Mouse (Mus musculus) lung, postnatal 36 days (tissue): ENCODE results near the gene Coro1c.

Experiments used
- DNase-seq: peaks from one replicate; pipeline ENCODE4 v3.0.0; 2022; ENCODE audit warnings: mixed read lengths

The Coro1c gene

DNA sequence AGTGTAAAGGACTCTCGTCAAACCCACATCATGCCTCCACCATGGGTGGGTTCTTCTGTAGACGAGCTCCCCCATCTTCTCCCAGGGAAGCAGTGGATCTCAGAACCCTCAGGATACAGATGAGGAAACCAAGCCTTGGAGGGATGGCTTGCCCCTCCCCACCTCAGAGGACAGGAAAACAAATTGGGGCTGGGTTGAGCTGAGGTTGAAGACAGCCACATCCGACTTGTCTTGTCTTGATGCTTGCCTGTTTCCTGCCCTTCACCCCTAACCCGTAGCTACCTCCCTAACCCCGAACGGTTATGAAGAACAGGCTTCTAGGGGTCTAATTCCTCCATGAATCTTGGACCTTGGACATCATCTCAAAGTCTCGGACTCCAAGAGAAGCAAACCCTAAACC, 83.0 kb downstream of the Coro1c start:
- DNase-seq = no peak

DNA sequence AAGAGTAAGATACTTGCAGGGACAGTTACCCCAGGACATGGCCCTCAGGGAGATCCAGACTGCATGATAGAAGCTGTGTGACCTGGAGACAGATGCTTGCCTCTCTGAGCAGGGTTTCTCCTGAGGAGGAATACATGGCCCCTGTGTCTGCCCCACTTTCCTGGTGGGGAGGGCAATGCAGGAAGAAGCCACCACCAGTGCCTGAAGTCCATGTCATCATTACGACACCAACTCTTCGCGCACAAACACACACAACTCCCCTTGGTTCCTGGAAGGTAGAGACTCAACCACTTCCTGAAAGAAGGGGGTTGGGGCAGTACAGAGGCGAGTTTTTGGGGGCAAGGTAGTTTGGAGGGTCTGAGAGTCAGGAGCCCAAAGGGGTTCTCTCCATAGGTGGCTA, 84.3 kb downstream of the Coro1c start:
- DNase-seq = no peak

DNA sequence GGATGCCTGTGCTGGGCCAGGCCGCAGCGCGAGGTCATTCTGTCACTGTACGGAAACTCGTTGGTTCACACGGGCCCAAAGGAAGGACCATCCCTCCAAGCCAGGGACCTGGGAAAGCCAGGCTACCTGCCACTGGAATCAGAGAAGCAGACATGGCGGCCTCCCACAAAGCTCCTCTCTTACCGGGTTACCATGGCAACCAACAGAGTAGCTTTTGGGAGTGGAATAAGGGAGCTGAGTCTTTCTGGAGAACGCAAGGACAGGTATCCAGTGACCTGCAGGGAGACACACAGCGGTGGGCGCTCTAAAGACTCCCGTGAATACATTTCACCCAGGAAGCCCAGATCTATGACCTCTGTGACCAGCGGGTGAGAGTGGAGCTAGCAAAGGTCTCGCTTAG, 90.0 kb downstream of the Coro1c start:
- no peak for DNase-seq

DNA sequence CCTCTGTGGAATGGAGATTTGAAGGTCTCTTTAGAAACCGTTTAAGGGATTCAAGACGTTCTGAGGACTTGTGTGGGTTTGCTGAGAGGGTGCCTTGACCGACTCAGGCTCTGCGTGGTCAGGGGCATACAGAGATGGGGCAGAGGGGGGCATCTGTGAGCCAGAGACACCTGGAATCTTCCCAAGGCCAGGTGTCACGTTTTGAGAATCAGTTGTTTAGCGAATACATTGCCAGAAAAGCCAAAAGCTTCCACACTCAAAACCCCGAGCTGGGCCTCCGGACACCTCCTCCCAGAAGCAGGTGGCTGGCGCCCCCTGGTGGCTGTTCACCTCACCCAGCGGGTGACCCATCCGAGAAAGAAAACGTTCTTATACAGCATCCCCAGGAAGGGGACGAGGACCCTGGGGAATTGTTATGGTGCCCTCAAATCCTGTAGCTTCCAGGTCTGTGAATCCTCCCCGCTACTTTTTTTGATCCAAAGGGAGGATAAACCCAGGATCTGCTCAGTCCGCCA, 92.9 kb downstream of the Coro1c start:
- peak; percentile 77 for DNase-seq

DNA sequence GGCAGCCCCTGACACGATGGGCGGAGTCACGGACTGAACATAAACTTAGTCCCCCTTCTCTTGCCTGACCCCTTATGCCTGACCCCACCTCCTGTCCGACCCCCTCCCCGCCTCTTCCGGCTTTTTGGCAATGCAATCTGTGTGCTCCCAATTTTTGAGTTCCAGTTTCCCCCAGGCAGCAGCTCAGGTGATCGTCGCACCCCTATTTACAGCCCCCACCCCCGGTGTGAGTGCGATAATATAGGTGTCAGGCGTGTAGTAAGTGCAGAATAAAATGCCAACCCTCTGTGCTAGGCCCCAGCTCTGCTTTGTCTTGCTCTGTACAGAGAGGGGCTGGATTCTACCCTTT, 93.5 kb downstream of the Coro1c start:
- no peak for DNase-seq

DNA sequence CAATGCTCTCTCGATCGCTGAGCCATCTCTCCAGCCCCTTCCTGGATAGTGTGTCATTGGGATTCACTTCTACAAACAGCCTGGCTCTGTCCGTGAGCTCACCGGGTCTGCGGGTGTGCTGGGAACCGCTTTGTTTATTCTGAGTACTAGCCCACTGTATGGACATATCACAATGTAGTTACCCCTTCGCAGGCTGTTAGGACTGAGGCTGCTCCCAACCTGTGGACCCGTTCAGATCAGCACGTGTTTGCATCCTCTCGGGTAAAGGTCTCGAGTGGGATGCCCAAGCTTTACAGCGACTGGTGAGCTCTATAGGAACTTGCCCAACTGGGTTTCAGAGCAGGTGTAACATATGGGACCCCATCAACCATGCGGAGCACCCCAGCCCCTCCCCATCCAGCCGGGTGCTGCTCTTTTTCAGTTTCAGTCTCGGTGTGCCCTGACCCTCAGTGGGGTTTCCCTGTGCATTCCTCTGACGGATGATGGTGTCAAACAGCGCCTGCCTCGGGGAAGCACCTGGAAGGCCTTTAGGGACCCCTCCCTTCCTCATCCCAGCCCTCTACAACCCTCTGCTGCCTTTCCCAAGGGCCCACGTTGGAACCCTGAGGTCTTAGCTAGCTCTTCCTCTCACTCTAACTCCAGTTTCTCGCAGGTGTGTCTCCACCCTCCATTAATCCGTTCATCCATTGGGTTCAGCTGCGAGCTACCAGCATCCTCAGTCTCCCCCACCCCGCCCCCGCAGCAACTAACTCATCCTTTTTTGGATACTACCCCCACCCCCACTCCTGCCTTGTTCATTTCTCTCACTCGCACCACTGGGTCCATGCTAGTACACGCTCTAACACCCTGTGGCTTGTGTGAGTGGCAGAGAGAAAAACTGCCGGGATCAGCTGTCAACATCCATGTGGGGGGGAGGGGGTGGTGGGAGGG, 94.2 kb downstream of the Coro1c start:
- DNase-seq = no peak

DNA sequence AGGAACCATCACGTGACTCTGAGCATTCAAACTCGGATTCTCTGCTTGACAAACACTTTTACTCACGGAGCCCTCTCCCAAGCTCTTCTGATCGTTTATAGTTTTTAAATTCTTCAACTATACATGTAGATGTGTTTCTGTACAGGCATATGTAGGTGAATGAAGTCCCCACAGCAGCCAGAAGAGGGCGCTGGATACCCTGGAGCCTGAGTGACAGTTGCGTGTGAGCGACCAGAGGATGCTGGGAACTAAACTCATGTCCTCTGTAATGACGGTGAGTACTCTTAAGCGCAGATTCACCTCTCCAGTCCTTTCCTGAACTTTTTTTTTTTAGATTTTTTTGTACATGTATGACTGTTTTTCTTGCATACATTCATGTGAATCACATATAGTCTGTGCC, 95.0 kb downstream of the Coro1c start:
- no peak for DNase-seq

DNA sequence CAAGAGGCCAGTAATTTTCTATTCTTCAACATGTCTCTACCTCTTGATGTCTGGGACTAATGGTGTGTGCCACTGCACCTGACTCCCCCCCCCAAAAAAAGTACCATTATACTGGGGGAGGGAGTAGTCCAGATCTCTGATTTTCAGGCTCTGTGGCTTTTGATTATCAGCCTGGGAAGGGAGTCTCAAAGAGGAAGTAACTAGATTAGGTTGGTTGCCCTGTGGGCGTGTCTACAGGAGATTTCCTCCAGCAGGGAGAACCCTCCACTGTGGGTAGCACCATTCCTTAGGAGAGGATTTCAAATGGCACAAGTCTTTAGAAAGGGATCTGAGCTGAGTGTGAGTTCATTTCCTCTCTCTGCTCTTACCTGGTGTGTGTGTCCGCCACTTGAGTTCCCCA, 95.9 kb downstream of the Coro1c start:
- DNase-seq = no peak

DNA sequence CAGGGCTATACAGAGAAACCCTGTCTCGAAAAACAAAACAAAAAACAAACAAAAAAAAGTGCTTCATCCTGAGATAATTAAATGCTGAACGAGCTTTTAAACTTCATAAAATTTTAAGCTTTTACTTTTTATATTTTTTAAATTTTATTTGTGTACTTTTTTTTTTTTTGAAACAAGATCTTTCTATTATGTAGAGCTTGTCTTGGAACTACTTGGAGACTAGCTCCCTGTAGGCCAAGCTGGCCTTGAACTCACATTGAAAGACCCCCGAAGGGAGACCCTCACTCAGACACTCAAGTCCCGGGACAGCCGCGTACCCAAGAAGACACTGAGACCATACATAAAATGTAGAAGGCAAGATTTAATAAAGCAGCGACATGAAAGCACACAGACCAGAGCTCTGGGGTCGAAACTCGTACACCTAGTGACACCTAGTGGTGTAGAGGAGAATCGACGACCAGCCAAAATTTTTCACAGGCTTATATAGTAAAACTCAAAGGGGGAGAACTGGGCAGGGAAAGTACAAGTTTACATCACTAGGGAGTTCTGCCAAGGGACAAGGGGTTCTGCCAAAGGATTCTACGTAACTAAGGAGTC, 96.6 kb downstream of the Coro1c start:
- DNase-seq = peak; percentile 52

DNA sequence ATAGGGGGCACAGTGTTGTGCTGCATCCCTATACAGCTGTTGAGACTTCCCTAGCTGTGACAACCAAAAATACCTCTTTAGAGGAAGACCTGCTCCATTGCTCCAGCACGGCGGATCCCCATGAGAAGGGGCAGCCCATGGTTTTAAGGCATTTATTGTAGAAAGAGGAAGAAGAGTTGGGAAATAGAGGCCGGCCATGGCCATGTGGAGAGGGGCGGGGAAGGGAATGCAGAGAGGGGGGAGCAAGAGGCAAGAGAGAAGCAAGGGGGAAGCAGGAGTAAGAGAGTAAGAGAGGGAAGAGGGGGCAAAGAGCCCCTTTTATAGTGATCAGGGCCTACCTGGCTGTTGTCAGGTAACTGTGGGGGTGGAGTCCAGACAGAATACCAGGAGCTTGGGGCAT, 98.4 kb downstream of the Coro1c start:
- DNase-seq = no peak

DNA sequence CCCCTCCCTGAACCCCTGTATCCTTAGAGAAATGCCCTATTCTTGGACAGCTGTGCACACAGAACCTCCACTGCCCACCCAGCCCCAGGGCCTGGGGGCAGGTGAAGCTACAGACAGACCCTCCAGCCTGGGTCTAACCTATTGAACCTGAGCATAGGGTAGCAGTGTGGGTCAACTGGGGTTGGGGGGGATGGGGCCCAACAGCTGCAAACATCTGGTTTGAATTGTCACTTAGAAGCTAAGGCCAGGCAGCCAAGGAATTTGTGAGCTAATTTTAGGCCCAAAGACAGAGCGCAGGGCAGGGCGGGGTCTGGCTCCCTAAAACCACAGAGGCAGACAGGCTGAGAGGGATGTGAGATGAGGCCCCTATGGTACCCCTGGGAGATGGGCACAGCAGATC, 100.4 kb downstream of the Coro1c start:
- peak; percentile 28 for DNase-seq

DNA sequence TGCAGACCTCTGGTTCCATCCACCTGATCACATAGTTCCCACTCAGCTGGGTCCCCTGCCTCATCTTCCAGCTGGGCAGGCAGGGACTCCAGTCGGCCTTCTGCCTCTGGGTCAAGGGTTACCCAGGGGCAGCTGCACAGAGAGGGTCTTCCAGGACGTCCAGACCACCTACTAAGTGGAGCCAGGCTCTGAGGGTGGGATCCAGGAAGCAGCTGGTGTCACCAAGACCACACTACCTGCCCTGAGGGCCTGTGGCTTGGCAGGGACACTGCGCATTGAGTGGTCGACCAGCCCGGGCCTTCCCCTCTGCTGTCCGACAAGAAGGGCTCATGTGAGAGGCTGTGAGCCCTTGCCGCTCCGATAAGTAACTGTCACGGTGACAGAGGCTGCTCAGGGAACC, 100.8 kb downstream of the Coro1c start:
- no peak for DNase-seq

DNA sequence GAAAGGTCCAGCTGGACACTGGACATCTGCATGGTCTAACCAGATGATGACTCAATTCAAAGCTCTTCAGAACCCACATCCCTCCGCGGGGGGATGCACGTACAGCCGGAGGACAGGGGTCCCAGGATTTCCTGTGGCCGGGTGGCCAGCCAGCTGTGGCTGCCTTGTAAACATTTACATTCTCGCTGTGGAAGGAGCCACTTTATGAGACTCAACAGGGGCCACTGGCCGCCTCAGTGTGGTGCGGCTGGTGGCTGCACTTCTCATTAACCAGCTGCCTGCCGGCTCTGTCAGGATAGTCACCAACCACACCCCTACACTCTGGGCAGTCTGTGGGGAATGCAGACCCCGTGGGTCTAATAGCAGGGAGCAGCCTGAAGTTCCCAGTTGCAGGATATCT, 102.1 kb downstream of the Coro1c start:
- no peak for DNase-seq

DNA sequence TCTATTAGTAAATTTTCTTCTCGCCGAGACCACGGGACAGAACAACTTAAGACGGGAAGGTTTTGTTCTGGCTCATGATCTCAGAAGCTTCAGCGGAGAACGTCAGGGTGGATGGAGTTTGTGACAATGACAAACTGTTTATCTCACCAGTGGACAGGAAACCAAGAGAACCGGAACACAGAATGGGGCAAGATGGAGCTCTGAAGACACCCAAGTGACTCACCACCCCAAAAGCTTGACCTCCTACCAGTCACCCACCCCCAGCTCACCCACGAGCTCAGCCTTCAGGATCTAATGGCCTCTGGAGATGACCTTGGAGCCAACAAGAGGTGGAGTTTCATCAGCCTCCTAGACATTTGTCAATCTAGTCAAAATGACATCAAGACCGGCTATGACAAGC, 103.3 kb downstream of the Coro1c start:
- no peak for DNase-seq

DNA sequence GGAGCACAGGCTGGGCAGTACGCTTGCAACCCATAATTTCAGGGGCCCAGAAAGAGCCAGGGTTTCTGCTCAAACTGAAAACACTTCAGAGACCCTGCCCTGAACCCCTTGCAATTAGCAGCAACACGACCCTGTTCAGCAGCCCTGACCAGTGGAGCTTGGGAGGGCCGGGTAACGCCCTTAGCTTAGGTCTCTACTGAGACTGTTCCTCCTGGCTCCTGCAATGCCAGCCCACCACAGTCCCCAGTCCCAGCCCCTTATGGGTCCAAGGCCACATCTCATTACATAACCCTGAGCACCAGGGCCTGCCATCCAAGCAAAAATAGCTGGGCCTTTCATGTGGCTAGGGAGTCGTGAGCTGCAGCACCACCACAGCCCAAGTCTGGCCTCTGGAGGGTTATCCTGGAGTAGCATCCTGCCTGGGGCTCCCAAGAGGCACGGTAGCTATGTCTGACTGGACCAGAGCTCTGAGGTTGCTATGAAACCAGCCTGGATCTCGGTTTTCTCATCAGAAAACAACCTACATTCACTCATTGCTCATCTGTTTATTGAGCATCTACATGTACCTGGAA, 104.1 kb downstream of the Coro1c start:
- DNase-seq = no peak

DNA sequence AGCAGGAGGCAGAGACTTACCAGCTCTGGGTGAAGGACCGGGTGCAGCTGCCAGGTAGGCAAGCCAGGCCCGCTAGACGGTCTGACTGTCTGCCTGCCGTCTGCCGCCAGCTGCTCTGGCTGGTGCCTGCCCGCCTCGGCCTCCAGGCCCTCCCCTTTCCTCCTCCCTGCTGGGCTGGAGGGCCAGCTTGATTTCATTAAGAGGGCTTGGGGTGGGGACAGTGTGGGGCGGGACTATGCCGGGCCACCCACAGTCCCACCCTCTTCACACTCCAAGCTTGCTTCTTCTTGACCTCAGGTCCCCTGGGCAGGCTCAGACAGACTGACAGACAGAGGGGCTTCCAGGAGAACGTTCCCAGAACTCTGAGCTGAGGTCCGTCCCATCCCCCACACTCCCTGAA, 108.3 kb downstream of the Coro1c start, which contains the start of gene Tmem119:
Gene Tmem119, minus strand, starts transcription at position 237 of the 400 bp plus-strand sequence.
- peak; percentile 62 for DNase-seq

DNA sequence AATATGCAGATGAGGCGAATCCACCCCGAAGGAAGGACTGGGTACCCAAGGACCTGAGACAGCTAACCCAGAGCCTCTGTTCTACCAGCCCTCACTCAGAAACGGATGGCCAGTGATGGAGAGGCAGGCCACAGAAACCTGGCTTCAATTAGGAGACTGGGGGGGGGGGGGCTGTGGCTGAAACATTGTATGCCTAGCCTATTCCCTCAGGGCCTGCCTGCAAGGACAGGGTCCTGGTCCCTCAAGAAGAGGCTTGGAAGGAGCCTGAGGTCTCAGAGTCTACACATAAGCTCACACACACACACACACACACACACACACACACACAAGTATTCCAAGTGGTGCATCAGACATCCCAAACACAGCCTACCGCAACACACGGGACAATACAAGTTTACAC, 108.9 kb downstream of the Coro1c start:
- no peak for DNase-seq

DNA sequence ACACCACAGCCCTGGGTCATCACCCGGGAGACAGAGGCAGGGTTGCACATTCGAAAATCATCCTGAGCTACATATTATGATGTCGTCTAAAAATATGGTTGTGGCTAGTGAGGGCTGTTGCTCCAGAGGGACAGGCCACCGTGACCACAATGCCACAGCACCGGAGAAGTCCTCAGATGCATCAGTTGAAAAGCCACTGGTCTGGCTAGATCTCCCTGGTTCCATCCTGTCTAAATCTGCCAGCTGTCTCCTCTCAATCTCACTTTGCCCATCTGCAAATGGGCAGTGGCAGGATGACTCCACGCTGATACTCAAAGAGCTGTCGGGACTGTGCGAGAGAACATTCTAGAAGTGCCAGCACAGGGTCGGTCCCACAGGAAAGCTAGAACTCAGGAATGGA, 110.0 kb downstream of the Coro1c start:
- DNase-seq = no peak

DNA sequence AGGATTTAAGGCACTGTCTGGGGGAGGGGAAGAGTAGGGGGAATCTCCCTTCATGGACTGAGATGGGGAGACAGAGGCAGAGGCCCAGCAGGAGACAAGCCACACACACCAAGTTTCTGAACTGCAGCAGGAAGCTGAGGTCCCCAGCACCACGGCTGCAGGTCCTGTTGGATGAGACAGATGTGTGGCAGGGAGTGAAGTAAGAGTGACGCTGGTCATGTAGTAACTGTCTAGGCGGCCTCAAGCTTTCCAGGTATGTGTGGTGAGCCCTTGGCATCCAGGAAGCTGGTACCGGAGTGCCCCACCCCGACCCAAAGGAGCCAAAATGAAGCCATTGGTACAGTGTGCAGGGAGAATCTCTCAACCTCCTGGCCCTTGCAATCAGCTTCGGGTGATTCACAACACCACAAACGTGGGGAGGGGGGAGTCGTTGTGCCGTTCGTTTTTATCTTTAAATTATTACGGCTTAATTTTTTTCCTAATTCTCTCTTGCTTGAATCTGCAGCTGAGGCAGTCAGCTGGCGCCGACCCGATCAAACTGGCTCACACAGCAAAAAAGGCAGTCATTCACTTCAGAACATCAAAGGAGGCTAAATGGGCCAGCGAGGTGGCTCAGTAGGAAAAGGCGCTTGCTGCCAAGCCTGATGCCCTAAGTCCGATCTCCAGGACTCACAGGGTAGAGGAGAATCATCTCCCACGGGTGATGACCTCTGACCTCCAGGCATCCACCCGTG, 111.2 kb downstream of the Coro1c start:
- DNase-seq = no peak

DNA sequence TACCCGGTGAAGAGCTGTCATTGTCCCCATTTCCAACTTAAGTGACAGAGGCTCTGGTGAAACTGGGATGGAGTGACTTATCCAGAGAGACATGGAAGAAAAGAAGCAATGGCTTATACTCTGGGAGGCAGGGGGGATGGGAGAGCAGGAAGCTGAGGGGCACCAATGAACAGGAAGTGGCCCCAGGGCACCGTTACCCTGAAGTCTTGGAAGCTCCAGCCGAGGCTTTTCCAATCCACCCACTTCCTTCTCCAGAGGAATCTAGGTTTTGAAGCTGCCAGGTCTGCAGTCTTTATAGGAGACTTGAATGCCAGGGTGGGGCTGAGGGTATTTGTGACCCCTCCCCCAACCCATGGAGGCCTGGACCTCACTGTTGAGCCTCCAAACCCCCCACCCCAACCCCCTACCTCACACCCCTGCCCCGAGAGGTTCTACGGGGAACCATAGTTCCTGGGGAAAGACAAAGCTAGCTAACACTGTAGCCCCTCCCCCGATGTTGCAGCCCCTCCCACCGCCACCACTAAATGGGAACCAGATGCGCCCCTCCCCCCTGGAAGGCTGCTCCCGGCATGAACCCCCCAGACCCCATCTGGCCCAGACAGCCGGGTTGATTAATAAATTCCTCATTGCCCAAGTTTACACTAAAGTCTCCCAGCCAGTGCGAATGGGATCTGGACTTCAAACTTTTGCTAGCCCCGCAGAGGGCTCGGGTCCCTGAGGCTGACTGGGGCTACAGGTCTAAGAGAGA, 112.0 kb downstream of the Coro1c start:
- DNase-seq = no peak
